Mouse (Mus musculus): ENCODE measurements around the gene Sik3. TPM values are rescaled to one million over a fixed set of nuclear protein-coding genes. Genes with fewer than 3 reads are reported as not detected.
A peak's percentile ranks its signal among the peaks of the same experiment; 100 is the strongest.
"Not testable (repeated sequence)": the region's sequence is repeated elsewhere in the genome, so short reads cannot be mapped to it uniquely, and the experiment has no call there.

The Sik3 gene
- polyA plus RNA-seq, 1 experiment, result 46.5 TPM

DNA sequence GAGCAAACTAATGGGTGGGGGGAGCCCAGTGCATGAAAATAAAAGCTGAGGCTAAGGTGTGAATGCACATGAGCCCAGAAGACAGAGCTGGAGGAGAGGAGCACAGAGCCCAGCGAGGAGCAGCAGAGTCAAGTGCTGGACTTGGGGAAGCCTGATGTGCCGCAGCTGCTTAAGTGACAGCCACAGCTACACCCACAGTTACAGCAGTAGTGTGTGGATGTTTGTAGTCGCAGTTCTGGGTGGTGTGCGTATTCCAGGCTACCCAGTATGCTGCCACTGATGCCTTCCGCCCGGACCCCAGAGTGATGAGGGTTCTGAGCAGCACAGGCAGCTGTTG, 139.1 kb downstream of the Sik3 start:
- TF ChIP-seq POLR2A (IDR thresholded peaks at IDR 0.05; ENCODE audit: extremely low read depth, insufficient read depth, low read length) (no peak), CTCF (IDR thresholded peaks at IDR 0.05; ENCODE audit: extremely low read depth, insufficient read depth, low read length) (no peak)
- Histone ChIP-seq H3K4me1 (ENCODE audit: control insufficient read depth, insufficient read depth, low read length) (peaks cover 15% of the 10 kb centered on the region), H3K4me3 (ENCODE audit: insufficient read depth, low read length) (no peak overlapping the region), H3K27ac (ENCODE audit: insufficient read depth, low read length) (peak overlapping the region; percentile 41)

DNA sequence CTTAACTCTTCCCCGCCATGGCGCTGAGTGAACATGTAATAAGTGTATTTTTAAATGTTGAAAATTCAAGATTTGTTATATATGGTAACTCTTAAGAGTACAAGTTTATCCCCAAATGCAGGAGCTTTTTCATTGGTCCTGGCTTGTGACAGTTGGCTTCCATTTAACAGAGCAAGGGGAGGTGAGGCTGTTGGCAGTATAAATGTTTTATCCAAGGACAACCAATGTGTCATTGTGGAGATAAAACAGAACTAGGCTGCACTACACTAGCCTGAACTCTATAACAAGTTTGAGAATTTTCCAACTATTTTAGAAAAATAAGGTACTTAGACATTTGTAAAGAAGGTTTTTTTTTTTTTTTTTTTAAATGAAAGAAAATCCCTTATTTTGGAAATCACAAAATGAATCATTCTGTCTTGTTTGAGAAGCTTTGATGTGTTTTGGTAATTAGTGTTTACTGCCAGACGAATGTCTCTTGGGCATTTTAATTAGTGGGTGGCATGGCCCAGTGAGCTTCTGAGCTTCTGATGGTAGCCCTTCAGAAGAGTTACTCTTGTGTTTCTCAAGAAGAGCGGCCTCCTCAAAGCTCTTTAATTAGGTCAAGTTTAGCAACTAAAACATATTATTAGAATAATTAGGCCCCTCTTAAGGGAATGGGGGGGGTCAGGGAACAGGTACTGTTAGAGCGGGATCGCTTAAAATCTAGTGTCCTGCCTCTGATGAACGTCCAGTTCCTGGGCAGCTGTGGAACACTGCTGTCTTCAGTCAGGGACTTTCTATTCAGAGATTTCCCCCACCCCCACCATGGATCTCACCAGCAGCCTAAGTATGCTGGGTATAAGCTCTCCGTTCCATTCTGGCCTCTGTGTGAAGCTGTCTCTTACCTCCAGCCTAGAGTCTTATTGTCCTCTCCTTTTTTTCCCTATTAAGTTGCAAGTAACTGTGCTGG, 139.7 kb downstream of the Sik3 start:
- Histone ChIP-seq H3K27ac (ENCODE audit: insufficient read depth, low read length) (peak overlapping the region; percentile 41; the same call in 1 of the 2 replicates), H3K4me3 (ENCODE audit: insufficient read depth, low read length) (no peak overlapping the region), H3K4me1 (ENCODE audit: control insufficient read depth, insufficient read depth, low read length) (peaks cover 16% of the 10 kb centered on the region)
- no peak for TF ChIP-seq CTCF (IDR thresholded peaks at IDR 0.05; ENCODE audit: extremely low read depth, insufficient read depth, low read length)
- no peak for TF ChIP-seq POLR2A (IDR thresholded peaks at IDR 0.05; ENCODE audit: extremely low read depth, insufficient read depth, low read length)

DNA sequence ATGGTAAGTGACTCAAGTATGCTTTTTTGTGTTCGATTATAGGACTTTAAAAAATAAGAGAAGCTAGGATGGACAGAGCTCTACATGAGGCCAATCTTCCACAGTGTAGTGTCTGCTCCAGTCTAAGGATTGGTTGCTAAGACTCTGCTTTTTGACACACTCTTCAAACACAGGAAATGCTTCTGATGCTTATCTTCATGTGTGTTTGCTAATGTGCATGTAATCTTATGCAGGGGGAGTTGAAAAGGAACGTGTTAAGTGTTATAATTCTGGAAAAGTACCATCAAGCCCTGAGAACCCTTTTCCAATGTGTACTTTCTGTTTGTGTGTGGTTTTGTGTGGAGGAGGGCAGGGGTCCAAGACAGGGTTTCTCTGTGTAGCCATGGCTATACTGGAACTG, 141.8 kb downstream of the Sik3 start:
- no peak for TF ChIP-seq CTCF (IDR thresholded peaks at IDR 0.05; ENCODE audit: extremely low read depth, insufficient read depth, low read length)
- no peak for TF ChIP-seq POLR2A (IDR thresholded peaks at IDR 0.05; ENCODE audit: extremely low read depth, insufficient read depth, low read length)
- Histone ChIP-seq H3K4me1 (ENCODE audit: control insufficient read depth, insufficient read depth, low read length) (peaks cover 12% of the 10 kb centered on the region), H3K4me3 (ENCODE audit: insufficient read depth, low read length) (no peak overlapping the region), H3K27ac (ENCODE audit: insufficient read depth, low read length) (no peak overlapping the region)

DNA sequence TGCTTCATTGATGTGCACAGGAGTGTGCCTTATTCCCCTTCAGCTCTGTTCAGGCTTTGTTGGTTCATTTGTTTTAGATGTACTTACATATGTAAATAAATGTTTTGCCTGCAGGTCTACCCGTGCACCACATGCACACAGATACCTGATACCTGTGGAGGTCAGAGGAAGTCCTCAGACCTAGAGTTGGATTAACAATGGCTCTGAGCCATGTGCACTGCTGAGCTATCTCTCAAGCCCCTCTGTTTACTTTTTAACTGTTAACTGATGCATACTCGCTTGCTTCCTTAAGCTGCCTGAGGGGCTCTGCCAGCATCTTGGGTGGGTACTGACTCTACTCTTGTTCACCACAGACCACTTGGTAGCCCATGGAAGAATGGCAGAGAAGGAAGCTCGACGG, 142.4 kb downstream of the Sik3 start:
- no peak overlapping the region for H3K4me3 ChIP-seq (ENCODE audit: insufficient read depth, low read length)
- H3K4me1 ChIP-seq (ENCODE audit: control insufficient read depth, insufficient read depth, low read length), result peaks cover 11% of the 10 kb centered on the region
- no peak for TF ChIP-seq POLR2A (IDR thresholded peaks at IDR 0.05; ENCODE audit: extremely low read depth, insufficient read depth, low read length)
- H3K27ac ChIP-seq (ENCODE audit: insufficient read depth, low read length), result no peak overlapping the region

DNA sequence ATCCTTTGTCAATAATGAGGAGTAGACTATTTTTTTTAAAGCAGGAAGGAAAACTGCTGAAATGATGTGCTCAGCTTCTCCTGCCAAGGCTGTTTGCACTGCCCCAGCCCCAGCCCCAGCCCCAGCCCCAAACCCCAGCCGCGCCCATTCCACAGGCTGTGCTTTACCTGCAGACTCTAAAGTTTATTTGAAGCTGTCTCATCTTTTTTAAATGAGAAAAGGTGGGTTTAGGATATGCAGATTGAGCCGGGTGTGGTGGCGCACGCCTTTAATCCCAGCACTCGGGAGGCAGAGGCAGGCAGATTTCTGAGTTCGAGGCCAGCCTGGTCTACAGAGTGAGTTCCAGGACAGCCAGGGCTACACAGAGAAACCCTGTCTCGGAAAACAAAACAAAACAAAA, 143.2 kb downstream of the Sik3 start:
- H3K4me1 ChIP-seq (ENCODE audit: control insufficient read depth, insufficient read depth, low read length); H3K27ac ChIP-seq (ENCODE audit: insufficient read depth, low read length); H3K4me3 ChIP-seq (ENCODE audit: insufficient read depth, low read length): not testable (repeated sequence)

DNA sequence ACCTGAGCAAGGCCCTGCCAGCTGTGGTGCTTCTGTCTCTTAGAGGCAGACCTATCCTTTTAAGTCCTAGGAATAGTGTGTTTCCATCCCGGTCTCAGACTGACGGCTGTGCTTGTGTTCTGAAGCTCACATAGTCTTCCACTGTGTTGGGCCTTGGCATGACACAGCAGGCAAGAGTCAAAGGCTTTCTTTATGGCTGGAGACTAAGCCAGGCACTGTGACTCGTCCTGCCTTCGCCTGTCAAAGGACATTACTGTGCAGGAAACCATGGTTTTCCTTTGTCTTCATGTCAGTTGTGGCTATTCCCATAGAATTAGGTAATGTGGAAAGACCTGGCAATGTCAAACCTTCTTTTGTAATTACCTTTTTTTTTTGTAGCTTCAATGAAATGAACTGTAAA, 144.1 kb downstream of the Sik3 start:
- H3K4me3 ChIP-seq (ENCODE audit: insufficient read depth, low read length), result no peak overlapping the region
- TF ChIP-seq POLR2A (IDR thresholded peaks at IDR 0.05; ENCODE audit: extremely low read depth, insufficient read depth, low read length), result no peak
- TF ChIP-seq CTCF (IDR thresholded peaks at IDR 0.05; ENCODE audit: extremely low read depth, insufficient read depth, low read length), result no peak
- H3K4me1 ChIP-seq (ENCODE audit: control insufficient read depth, insufficient read depth, low read length), result peaks cover 4% of the 10 kb centered on the region
- H3K27ac ChIP-seq (ENCODE audit: insufficient read depth, low read length), result no peak overlapping the region

DNA sequence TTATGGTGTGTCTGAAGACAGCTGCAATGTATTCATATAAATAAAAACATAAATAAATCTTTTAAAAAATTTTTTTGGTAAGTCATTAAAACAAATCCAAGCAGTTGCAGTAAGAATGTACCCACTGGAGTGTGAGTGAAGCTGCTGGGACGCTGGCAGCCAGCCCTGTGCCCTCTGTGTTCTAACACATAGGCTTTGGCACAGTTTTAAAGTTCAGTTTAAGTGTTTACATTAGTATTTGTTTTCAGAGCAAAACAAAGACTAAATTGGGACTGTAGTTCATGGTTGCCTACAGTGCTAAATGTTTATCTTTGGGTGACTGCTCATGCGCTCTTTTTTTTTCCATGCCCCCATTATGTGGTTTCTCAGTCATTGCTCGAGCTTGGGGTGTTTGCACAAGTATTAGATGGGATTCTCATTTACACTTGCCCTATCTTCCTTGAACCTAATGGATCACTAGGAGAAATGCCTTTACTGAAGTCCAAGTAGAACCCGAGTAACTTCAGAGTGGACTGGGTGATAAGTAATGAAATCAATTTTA, 145.7 kb downstream of the Sik3 start:
- Histone ChIP-seq H3K4me1 (ENCODE audit: control insufficient read depth, insufficient read depth, low read length) (peaks cover 4% of the 10 kb centered on the region), H3K4me3 (ENCODE audit: insufficient read depth, low read length) (no peak overlapping the region)

DNA sequence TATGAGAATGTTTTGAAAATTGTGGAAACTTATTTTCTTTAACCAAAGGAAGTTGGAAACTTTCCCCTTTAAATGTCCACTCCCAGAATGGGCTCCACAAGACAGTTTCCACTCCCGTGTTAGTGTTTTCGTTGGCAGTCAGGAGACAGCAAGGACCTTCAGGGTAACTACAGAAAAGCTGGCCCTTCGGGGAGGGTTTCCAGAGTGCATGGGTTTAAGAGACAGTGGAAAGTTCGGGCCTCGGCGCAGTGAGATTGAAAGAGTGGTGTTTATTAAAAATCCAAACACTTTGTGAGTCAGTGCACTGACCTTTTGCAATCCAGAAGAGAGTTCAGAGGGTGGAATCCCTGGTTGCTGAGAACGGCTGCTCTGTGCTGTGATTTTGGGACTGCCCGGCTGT, 150.8 kb downstream of the Sik3 start:
- TF ChIP-seq POLR2A (IDR thresholded peaks at IDR 0.05; ENCODE audit: extremely low read depth, insufficient read depth, low read length) (no peak), CTCF (IDR thresholded peaks at IDR 0.05; ENCODE audit: extremely low read depth, insufficient read depth, low read length) (no peak)
- Histone ChIP-seq H3K4me3 (ENCODE audit: insufficient read depth, low read length) (no peak overlapping the region), H3K4me1 (ENCODE audit: control insufficient read depth, insufficient read depth, low read length) (no peaks in the 10 kb centered on the region; the same call in 1 of the 2 replicates), H3K27ac (ENCODE audit: insufficient read depth, low read length) (0 out of 2 replicates have a peak overlapping the region, but pooled peaks have one; percentile 33)

More for the DNA sequence above, 145.7 kb downstream of the Sik3 start:
- TF ChIP-seq POLR2A (IDR thresholded peaks at IDR 0.05; ENCODE audit: extremely low read depth, insufficient read depth, low read length), result no peak
- no peak for TF ChIP-seq CTCF (IDR thresholded peaks at IDR 0.05; ENCODE audit: extremely low read depth, insufficient read depth, low read length)
- no peak overlapping the region for H3K27ac ChIP-seq (ENCODE audit: insufficient read depth, low read length)

DNA sequence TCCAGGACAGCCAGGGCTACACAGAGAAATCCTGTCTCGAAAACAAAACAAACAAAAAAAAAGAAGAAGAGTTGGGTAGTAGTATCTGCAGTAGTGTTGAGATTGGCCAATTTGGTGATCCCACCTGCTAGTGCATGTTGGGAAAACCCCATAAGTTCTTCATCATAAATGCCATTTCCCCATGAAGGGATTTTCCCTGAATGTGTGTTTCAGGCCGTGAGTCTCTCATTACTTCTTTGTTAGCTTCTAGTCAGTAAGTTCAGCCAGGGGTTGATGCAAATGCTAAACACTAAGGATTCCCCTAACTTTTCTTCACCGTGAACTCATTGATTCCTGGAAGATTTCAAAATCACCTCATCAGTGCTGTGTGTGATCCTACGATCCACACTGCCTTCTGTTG, 156.2 kb downstream of the Sik3 start:
- Histone ChIP-seq H3K27ac (ENCODE audit: insufficient read depth, low read length) (no peak overlapping the region), H3K4me1 (ENCODE audit: control insufficient read depth, insufficient read depth, low read length) (peaks cover 4% of the 10 kb centered on the region; the same call in 1 of the 2 replicates), H3K4me3 (ENCODE audit: insufficient read depth, low read length) (no peak overlapping the region)
- TF ChIP-seq POLR2A (IDR thresholded peaks at IDR 0.05; ENCODE audit: extremely low read depth, insufficient read depth, low read length) (no peak), CTCF (IDR thresholded peaks at IDR 0.05; ENCODE audit: extremely low read depth, insufficient read depth, low read length) (no peak)

DNA sequence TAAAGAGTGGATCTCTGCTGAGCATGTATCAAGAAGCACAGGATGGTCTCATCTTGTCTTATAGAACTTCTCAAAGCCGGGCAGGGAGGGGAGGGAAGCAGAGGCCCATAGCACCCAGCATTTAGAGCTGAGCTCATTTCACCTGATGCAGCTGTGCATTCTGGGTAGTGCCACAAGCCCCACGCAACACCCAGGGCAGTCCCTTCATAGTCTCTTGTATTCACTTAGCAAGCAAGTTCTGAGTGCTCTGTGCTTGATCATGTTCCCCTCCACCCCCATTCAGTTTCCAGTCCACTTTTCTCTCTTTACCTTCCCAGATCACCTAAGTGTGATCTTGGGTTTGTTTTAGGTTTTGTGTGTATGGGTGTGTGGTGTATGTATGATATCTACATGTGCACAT, 159.6 kb downstream of the Sik3 start:
- no peak for TF ChIP-seq CTCF (IDR thresholded peaks at IDR 0.05; ENCODE audit: extremely low read depth, insufficient read depth, low read length)
- TF ChIP-seq POLR2A (IDR thresholded peaks at IDR 0.05; ENCODE audit: extremely low read depth, insufficient read depth, low read length), result no peak
- peaks cover 4% of the 10 kb centered on the region; the same call in 1 of the 2 replicates for H3K4me1 ChIP-seq (ENCODE audit: control insufficient read depth, insufficient read depth, low read length)
- H3K4me3 ChIP-seq (ENCODE audit: insufficient read depth, low read length), result no peak overlapping the region
- H3K27ac ChIP-seq (ENCODE audit: insufficient read depth, low read length), result no peak overlapping the region

Measured in cortical plate, adult 2 months (tissue).